In genomic region chr5:143316605-143317287, GRCm38 (mm10) we compare ENCODE assay signal across 28 mouse cellular contexts. TPM values are rescaled to one million over a fixed set of nuclear protein-coding genes. Genes with fewer than 3 reads are reported as not detected.
DNase-seq lines count a peak whose midpoint lies in the region; ATAC-seq and TF ChIP-seq lines count a peak whose summit lies in the region.
"Had no signal": no experiment of that assay in that cellular context is flagged by ENCODE, and none has a peak within 500 bp of the region (broad histone marks: within the 10 kb centered on the region; RNA-seq: fewer than 3 reads in every experiment).

No protein-coding gene starts in this region.

- ATAC-seq in hindbrain, embryonic 13.5 days (ENCODE audit: low FRiP score) = no peak
- ATAC-seq in hindbrain, postnatal 0 days = no peak
- no peak for ATAC-seq in megakaryocyte, adult 5-6 weeks (ENCODE audit: poor library complexity, severe bottlenecking)
- ATAC-seq: forebrain, postnatal 0 days; midbrain, embryonic 13.5 days had no signal

- no peak overlapping the region for H3K27ac ChIP-seq in hindbrain, embryonic 13.5 days
- H3K27ac ChIP-seq in hindbrain, postnatal 0 days = no peak overlapping the region
- H3K27ac ChIP-seq: embryonic facial prominence, embryonic 12.5 days; heart, adult 2 months; heart, embryonic 13.5 days; limb, embryonic 10.5 days; midbrain, embryonic 13.5 days had no signal

- H3K36me3 ChIP-seq in hindbrain, embryonic 13.5 days = peaks cover 71% of the 10 kb centered on the region
- H3K36me3 ChIP-seq in hindbrain, postnatal 0 days (ENCODE audit: insufficient read depth, low read length) = peaks cover 41% of the 10 kb centered on the region

- H3K27me3 ChIP-seq in hindbrain, embryonic 13.5 days = no peaks in the 10 kb centered on the region
- H3K27me3 ChIP-seq in hindbrain, postnatal 0 days (ENCODE audit: insufficient read depth, low read length) = no peaks in the 10 kb centered on the region
- H3K27me3 ChIP-seq: embryonic facial prominence, embryonic 12.5 days; heart, embryonic 13.5 days; megakaryocyte, embryonic 14.5 days; midbrain, embryonic 13.5 days had no signal

- H3K4me3 ChIP-seq in hindbrain, embryonic 13.5 days = no peak overlapping the region
- no peak overlapping the region for H3K4me3 ChIP-seq in hindbrain, postnatal 0 days (ENCODE audit: low read length)
- H3K4me3 ChIP-seq: embryonic facial prominence, embryonic 12.5 days; heart, adult 2 months; heart, embryonic 13.5 days; limb, embryonic 10.5 days; megakaryocyte, embryonic 14.5 days; midbrain, embryonic 13.5 days had no signal

- H3K4me1 ChIP-seq in hindbrain, embryonic 13.5 days (replicated peaks) = peaks cover 26% of the 10 kb centered on the region
- H3K4me1 ChIP-seq in hindbrain, postnatal 0 days (ENCODE audit: insufficient read depth, low read length) = peaks cover 10% of the 10 kb centered on the region; the same call in 1 of the 2 replicates

- H3K9ac ChIP-seq in hindbrain, embryonic 13.5 days = 0 out of 2 replicates have a peak overlapping the region, but pooled peaks have one; percentile 19
- no peak overlapping the region for H3K9ac ChIP-seq in hindbrain, postnatal 0 days (replicated peaks; ENCODE audit: low read length)
- H3K9ac ChIP-seq: embryonic facial prominence, embryonic 12.5 days; forebrain, postnatal 0 days; heart, embryonic 13.5 days; midbrain, embryonic 13.5 days had no signal

- 86% methylated on average over 5 of the region's 5 CpGs for WGBS in hindbrain, embryonic 13.5 days
- WGBS in hindbrain, postnatal 0 days = 75% methylated on average over 5 of the region's 5 CpGs

- DNase-seq in hindbrain, postnatal 0 days (ENCODE audit: low spot score) = no peak
- DNase-seq in adipocyte (ENCODE audit: low spot score) = peak; percentile 27
- DNase-seq in adrenal gland, postnatal 14 days = peak; percentile 68
- DNase-seq in cerebellum, postnatal 25 days = peak; percentile 41 to 61
- no peak for DNase-seq in gastrocnemius, adult 18-20 months (ENCODE audit: low spot score)
- DNase-seq: forebrain, postnatal 0 days; gastrocnemius, postnatal 36 days; heart, adult 2 months; heart, postnatal 14 days; liver; lung, adult 2 months; lung, postnatal 14 days; retina, postnatal 1 day; thymus, postnatal 14 days had no signal

- no peak overlapping the region for H3K4me2 ChIP-seq in hindbrain, embryonic 13.5 days
- no peak overlapping the region for H3K4me2 ChIP-seq in hindbrain, postnatal 0 days (ENCODE audit: low read depth, low read length)
- H3K4me2 ChIP-seq: embryonic facial prominence, embryonic 12.5 days; heart, embryonic 13.5 days; midbrain, embryonic 13.5 days had no signal

- H3K9me3 ChIP-seq in hindbrain, embryonic 13.5 days = no peaks in the 10 kb centered on the region
- H3K9me3 ChIP-seq in hindbrain, postnatal 0 days (ENCODE audit: low read length) = no peaks in the 10 kb centered on the region
- H3K9me3 ChIP-seq: embryonic facial prominence, embryonic 12.5 days; heart, embryonic 13.5 days; limb, embryonic 10.5 days; megakaryocyte, embryonic 14.5 days; midbrain, embryonic 13.5 days had no signal

- TF ChIP-seq CTCF in hindbrain, postnatal 0 days (IDR thresholded peaks at IDR 0.05; ENCODE audit: low read depth) = no peak

RNA-seq across cellular contexts. Expression of gene E130309D02Rik, which starts 1.6 kb away (rescaled TPM):
- polyA plus RNA-seq in hindbrain, embryonic 13.5 days (2015; fragmentation: Nextera tagmentation; extraction: Ambion mirVana) = 34.8 and 36.2 TPM in 2 replicates
- total RNA-seq in hindbrain, postnatal 0 days (2014; rRNA removed) = 42.0 and 44.4 TPM in 2 replicates
- 21.7 and 23.9 TPM in 2 replicates for polyA plus RNA-seq in hindbrain, postnatal 0 days (2015; fragmentation: Nextera tagmentation; extraction: Ambion mirVana)
- total RNA-seq in adrenal gland, postnatal 14 days (2021) = 24.5 and 26.4 TPM in 2 replicates
- total RNA-seq in megakaryocyte, adult 5-6 weeks (2015) = 22.4 TPM in 2 replicates
- total RNA-seq in megakaryocyte, adult 5-6 weeks (2017) = 10.2 and 13.7 TPM in 2 replicates
- total RNA-seq in gastrocnemius, adult 18-20 months (2021) = 10 to 100 TPM; 10.5 to 12.6 TPM

RNA-seq across cellular contexts. Expression of gene Zdhhc4, which starts 12.3 kb away (rescaled TPM):
- polyA plus RNA-seq in hindbrain, embryonic 13.5 days (2015; fragmentation: Nextera tagmentation; extraction: Ambion mirVana) = 75.4 and 82.7 TPM in 2 replicates
- total RNA-seq in hindbrain, postnatal 0 days (2014; rRNA removed) = 79.6 and 84.4 TPM in 2 replicates
- polyA plus RNA-seq in hindbrain, postnatal 0 days (2015; fragmentation: Nextera tagmentation; extraction: Ambion mirVana) = 92.1 and 96.7 TPM in 2 replicates
- 52.0 and 52.5 TPM in 2 replicates for total RNA-seq in adrenal gland, postnatal 14 days (2021)
- 48.5 and 55.0 TPM in 2 replicates for total RNA-seq in megakaryocyte, adult 5-6 weeks (2015)
- 22.3 and 24.6 TPM in 2 replicates for total RNA-seq in megakaryocyte, adult 5-6 weeks (2017)
- 10 to 100 TPM; 34.7 to 38.1 TPM for total RNA-seq in gastrocnemius, adult 18-20 months (2021)

RNA-seq across cellular contexts. Expression of gene Zfp853, which starts 23.3 kb away (rescaled TPM):
- polyA plus RNA-seq in hindbrain, embryonic 13.5 days (2015; fragmentation: Nextera tagmentation; extraction: Ambion mirVana) = 0.18 TPM in 1 of 2 replicates, not detected in the other
- 31.7 and 33.5 TPM in 2 replicates for total RNA-seq in hindbrain, postnatal 0 days (2014; rRNA removed)
- polyA plus RNA-seq in hindbrain, postnatal 0 days (2015; fragmentation: Nextera tagmentation; extraction: Ambion mirVana) = 0.53 and 0.61 TPM in 2 replicates
- 0.41 and 0.83 TPM in 2 replicates for total RNA-seq in adrenal gland, postnatal 14 days (2021)
- total RNA-seq in megakaryocyte, adult 5-6 weeks (2015) = 0.09 TPM in 1 of 2 replicates, not detected in the other
- total RNA-seq in megakaryocyte, adult 5-6 weeks (2017) = not detected in 2 replicates
- not detected for total RNA-seq in gastrocnemius, adult 18-20 months (2021)
- total RNA-seq: monocyte, adult 5-6 weeks had no signal
- polyA plus RNA-seq: C2C12; forebrain, embryonic 11.5 days; hindbrain, embryonic 11.5 days; neural tube, embryonic 11.5 days had no signal

RNA-seq across cellular contexts. Expression of gene Grid2ip, which starts 40.4 kb away (rescaled TPM):
- polyA plus RNA-seq in hindbrain, embryonic 13.5 days (2015; fragmentation: Nextera tagmentation; extraction: Ambion mirVana) = 0.45 and 0.47 TPM in 2 replicates
- total RNA-seq in hindbrain, postnatal 0 days (2014; rRNA removed) = 2.4 and 5.1 TPM in 2 replicates
- polyA plus RNA-seq in hindbrain, postnatal 0 days (2015; fragmentation: Nextera tagmentation; extraction: Ambion mirVana) = 1.2 and 2.3 TPM in 2 replicates
- 0.41 and 0.68 TPM in 2 replicates for total RNA-seq in adrenal gland, postnatal 14 days (2021)
- total RNA-seq in megakaryocyte, adult 5-6 weeks (2015) = not detected in 2 replicates
- total RNA-seq in megakaryocyte, adult 5-6 weeks (2017) = not detected in 2 replicates
- not detected for total RNA-seq in gastrocnemius, adult 18-20 months (2021)
- total RNA-seq: gastrocnemius, postnatal 36 days; heart, adult 2 months; MEL; monocyte, adult 5-6 weeks had no signal
- polyA plus RNA-seq: C2C12; heart, adult 2 months; heart, embryonic 13.5 days; neural tube, embryonic 11.5 days; spleen, adult 2 months had no signal

RNA-seq across cellular contexts. Expression of gene Zfp316, which starts 46.9 kb away (rescaled TPM):
- polyA plus RNA-seq in hindbrain, embryonic 13.5 days (2015; fragmentation: Nextera tagmentation; extraction: Ambion mirVana) = 9.0 and 9.4 TPM in 2 replicates
- total RNA-seq in hindbrain, postnatal 0 days (2014; rRNA removed) = 28.0 and 31.3 TPM in 2 replicates
- 5.4 and 6.2 TPM in 2 replicates for polyA plus RNA-seq in hindbrain, postnatal 0 days (2015; fragmentation: Nextera tagmentation; extraction: Ambion mirVana)
- total RNA-seq in adrenal gland, postnatal 14 days (2021) = 6.9 and 7.6 TPM in 2 replicates
- 0.32 and 0.47 TPM in 2 replicates for total RNA-seq in megakaryocyte, adult 5-6 weeks (2015)
- 1.2 and 1.4 TPM in 2 replicates for total RNA-seq in megakaryocyte, adult 5-6 weeks (2017)
- 1 to 10 TPM; 3.0 to 4.6 TPM for total RNA-seq in gastrocnemius, adult 18-20 months (2021)

Comparison
In these comparisons a context has a peak if more than half of its experiments do, and no peak if none do; other contexts are left out.
1. DNase-seq: peak in adipocyte (single experiment), adrenal gland, postnatal 14 days (single experiment) and cerebellum, postnatal 25 days (2 of 2); none in hindbrain, postnatal 0 days (single experiment) and gastrocnemius, adult 18-20 months (single experiment).
2. RNA of gene Zfp853, which starts 23.3 kb away (total RNA-seq): 31.7 to 33.5 TPM in hindbrain, postnatal 0 days; 0.41 to 0.83 TPM in adrenal gland, postnatal 14 days, 0.09 TPM in megakaryocyte, adult 5-6 weeks and not detected in gastrocnemius, adult 18-20 months; every median in the first group is over 10 times any median in the second.